Mouse (Mus musculus) hindbrain, embryonic 14.5 days (tissue): Measurements from ENCODE around the gene Acot3. TPM values are rescaled to one million over a fixed set of nuclear protein-coding genes. Genes with fewer than 3 reads are reported as not detected.
"Not testable (repeated sequence)": the region's sequence is repeated elsewhere in the genome, so short reads cannot be mapped to it uniquely, and the experiment has no call there.

Experiments
- ATAC-seq: fragments of 200-750 bp; cut with Nextera tagmentation; 2 replicates; pipeline ENCODE4 v1.8.0; 2017; ENCODE audit warnings: moderate number of reproducible peaks, mild to moderate bottlenecking, moderate TSS enrichment, moderate library complexity; ENCODE audit not compliant: low FRiP score
- DNase-seq: peaks from one replicate; pipeline ENCODE4 v3.0.0-alpha.2; 2015; ENCODE audit warnings: low spot score
- H3K27ac ChIP-seq: fragments of 300-500 bp; sonication (generic); 2 replicates; pipeline ENCODE4 v1.5.1; 2014; ENCODE audit warnings: mild to moderate bottlenecking, moderate library complexity
- H3K27me3 ChIP-seq: fragments of 300-500 bp; sonication (generic); 2 replicates; pipeline ENCODE4 v1.6.1; 2014; ENCODE audit warnings: mild to moderate bottlenecking, low read length, mixed read lengths; ENCODE audit not compliant: control insufficient read depth, insufficient read depth
- H3K36me3 ChIP-seq: fragments of 300-500 bp; sonication (generic); replicated peaks from 2 replicates; pipeline ENCODE4 v1.6.1; 2014; ENCODE audit not compliant: control insufficient read depth, insufficient read depth
- H3K4me1 ChIP-seq: fragments of 300-500 bp; sonication (generic); replicated peaks from 2 replicates; pipeline ENCODE4 v1.6.1; 2014; ENCODE audit warnings: antibody characterized with exemption, low read length, mixed read lengths; ENCODE audit not compliant: control insufficient read depth, insufficient read depth
- H3K4me2 ChIP-seq: fragments of 300-500 bp; sonication (generic); replicated peaks from 2 replicates; pipeline ENCODE4 v1.6.1; 2014; ENCODE audit warnings: mild to moderate bottlenecking, moderate library complexity
- H3K4me3 ChIP-seq: fragments of 300-500 bp; sonication (generic); replicated peaks from 2 replicates; pipeline ENCODE4 v1.5.1; 2014; ENCODE audit warnings: mild to moderate bottlenecking, low read length
- H3K9ac ChIP-seq: fragments of 300-500 bp; sonication (generic); 2 replicates; pipeline ENCODE4 v1.6.1; 2014
- H3K9me3 ChIP-seq: fragments of 300-500 bp; sonication (generic); 2 replicates; pipeline ENCODE4 v1.6.1; 2016; ENCODE audit warnings: low read length; ENCODE audit not compliant: control insufficient read depth
- WGBS: fragments of 180-500 bp; shearing (Covaris S2); extraction: QIAGEN DNeasy Blood & Tissue Kit; methylation state at CpG from one replicate; pipeline ENCODE4 v1.1.7; 2014; 5-methylcytosine and 5-hydroxymethylcytosine counted together
- polyA plus RNA-seq: library from polyadenylated mRNA; unstranded; fragments of >200 nt; fragmentation: Nextera tagmentation; extraction: Ambion mirVana; gene quantifications from 2 replicates; pipeline ENCODE4 v1.2.1, GENCODE M21; 2014

Gene Acot3
- 0.78 and 1.9 TPM in 2 replicates for polyA plus RNA-seq

- no peaks in the 10 kb centered on the region; the same call in 1 of the 2 replicates for H3K4me1 ChIP-seq
These were observed at the start of gene Acot3 for GRCm38 (mm10) chr12:84051937-84052474. TSS of gene Acot3 (plus strand) at chr12:84052144.

GRCm38 (mm10) chr12:84003866-84004265, 48.1 kb upstream of the Acot3 start:
- no peaks in the 10 kb centered on the region for H3K36me3 ChIP-seq
- H3K4me1 ChIP-seq = peaks cover 3% of the 10 kb centered on the region; the same call in 1 of the 2 replicates
- 0 out of 2 replicates have a peak, but pooled peaks cover 5% of the 10 kb centered on the region for H3K27me3 ChIP-seq
- no peak overlapping the region for H3K4me3 ChIP-seq
- 81% methylated on average over 1 of the region's 1 CpGs for WGBS
- H3K27ac ChIP-seq = no peak overlapping the region
- H3K9me3 ChIP-seq = no peaks in the 10 kb centered on the region
- DNase-seq (no peak), ATAC-seq (no peak)
- no peak overlapping the region for H3K4me2 ChIP-seq
- no peak overlapping the region for H3K9ac ChIP-seq

More at GRCm38 (mm10) chr12:84051937-84052474, at the start of gene Acot3:
- Histone ChIP-seq H3K27me3 (peaks cover 13% of the 10 kb centered on the region; the same call in 1 of the 2 replicates), H3K36me3 (no peaks in the 10 kb centered on the region), H3K9ac (no peak within 1 kb of the TSS), H3K4me2 (peak within 1 kb of the TSS; percentile 80), H3K4me3 (peak within 1 kb of the TSS; percentile 42), H3K27ac (no peak within 1 kb of the TSS), H3K9me3 (peaks cover 16% of the 10 kb centered on the region; the same call in 1 of the 2 replicates)
- DNase-seq (no peak), ATAC-seq (no peak)
- 87% methylated on average over 5 of the region's 5 CpGs for WGBS

- no peak for DNase-seq
- ATAC-seq = no peak
- Histone ChIP-seq H3K27ac (peak overlapping the region; percentile 63), H3K36me3 (no peaks in the 10 kb centered on the region), H3K4me2 (peak overlapping the region; percentile 51; the same call in 1 of the 2 replicates), H3K4me3 (no peak overlapping the region), H3K9ac (no peak overlapping the region), H3K9me3 (no peaks in the 10 kb centered on the region), H3K4me1 (peaks cover 22% of the 10 kb centered on the region), H3K27me3 (0 out of 2 replicates have a peak, but pooled peaks cover 5% of the 10 kb centered on the region)
- 84% methylated on average over 12 of the region's 12 CpGs for WGBS
These were observed 43.7 kb upstream of the Acot3 start for GRCm38 (mm10) chr12:84008251-84008650.

- H3K36me3 ChIP-seq = no peaks in the 10 kb centered on the region
- peak overlapping the region; percentile 40 for H3K4me3 ChIP-seq
- WGBS = 37% methylated on average over 8 of the region's 8 CpGs
- 0 out of 2 replicates have a peak, but pooled peaks cover 5% of the 10 kb centered on the region for H3K27me3 ChIP-seq
- H3K4me1 ChIP-seq = peaks cover 22% of the 10 kb centered on the region
- DNase-seq (no peak), ATAC-seq (no peak)
- H3K9ac ChIP-seq = peak overlapping the region; percentile 55; the same call in 1 of the 2 replicates
- H3K9me3 ChIP-seq = no peaks in the 10 kb centered on the region
- peak overlapping the region; percentile 51 for H3K4me2 ChIP-seq
- peak overlapping the region; percentile 63 for H3K27ac ChIP-seq
These were observed 43.2 kb upstream of the Acot3 start for GRCm38 (mm10) chr12:84008729-84009128.

GRCm38 (mm10) chr12:84009171-84009965, 42.6 kb upstream of the Acot3 start, which contains the start of gene Acot1:
TSS of gene Acot1 (plus strand) at chr12:84009490.
- not testable (repeated sequence) for H3K36me3 ChIP-seq, H3K9me3 ChIP-seq, H3K27me3 ChIP-seq
- Histone ChIP-seq H3K4me3 (peak within 1 kb of the TSS; percentile 40), H3K4me2 (peak within 1 kb of the TSS; percentile 51), H3K9ac (peak within 1 kb of the TSS; percentile 55), H3K4me1 (peaks cover 22% of the 10 kb centered on the region), H3K27ac (peak within 1 kb of the TSS; percentile 63)
- peak; percentile 93 for ATAC-seq
- DNase-seq = peak; percentile 69
- WGBS = under 1% methylated on average over 49 of the region's 70 CpGs

GRCm38 (mm10) chr12:84010201-84010600, 41.7 kb upstream of the Acot3 start:
- 59% methylated on average over 3 of the region's 3 CpGs for WGBS
- Histone ChIP-seq H3K4me3 (peak overlapping the region; percentile 40), H3K9ac (peak overlapping the region; percentile 55; the same call in 1 of the 2 replicates), H3K4me1 (peaks cover 22% of the 10 kb centered on the region), H3K27ac (peak overlapping the region; percentile 63), H3K4me2 (peak overlapping the region; percentile 51), H3K9me3 (no peaks in the 10 kb centered on the region), H3K36me3 (no peaks in the 10 kb centered on the region), H3K27me3 (0 out of 2 replicates have a peak, but pooled peaks cover 5% of the 10 kb centered on the region)
- ATAC-seq (no peak), DNase-seq (no peak)

- H3K4me2 ChIP-seq = peak overlapping the region; percentile 51
- DNase-seq = peak; percentile 84
- peak overlapping the region; percentile 71 for H3K27ac ChIP-seq
- H3K36me3 ChIP-seq = no peaks in the 10 kb centered on the region
- peaks cover 22% of the 10 kb centered on the region for H3K4me1 ChIP-seq
- 19% methylated on average over 12 of the region's 12 CpGs for WGBS
- H3K27me3 ChIP-seq = 0 out of 2 replicates have a peak, but pooled peaks cover 5% of the 10 kb centered on the region
- H3K4me3 ChIP-seq = peak overlapping the region; percentile 40
- no peaks in the 10 kb centered on the region for H3K9me3 ChIP-seq
- peak overlapping the region; percentile 55 for H3K9ac ChIP-seq
- ATAC-seq = peak; percentile 75
These were observed 40.5 kb upstream of the Acot3 start for GRCm38 (mm10) chr12:84011251-84012040.

- Histone ChIP-seq H3K36me3 (no peaks in the 10 kb centered on the region; the same call in 1 of the 2 replicates), H3K27me3 (0 out of 2 replicates have a peak, but pooled peaks cover 5% of the 10 kb centered on the region), H3K4me1 (peaks cover 22% of the 10 kb centered on the region), H3K4me3 (no peak overlapping the region), H3K9me3 (no peaks in the 10 kb centered on the region), H3K27ac (no peak overlapping the region), H3K9ac (no peak overlapping the region), H3K4me2 (peak overlapping the region; percentile 19; the same call in 1 of the 2 replicates)
- ATAC-seq (no peak), DNase-seq (no peak)
- 64% methylated on average over 6 of the region's 6 CpGs for WGBS
These were observed 38.8 kb upstream of the Acot3 start for GRCm38 (mm10) chr12:84013130-84013529.
